Mouse (Mus musculus) small intestine, adult 2 months (tissue): Measurements from ENCODE around the gene Camta1.

Source experiments
- CTCF ChIP-seq: fragments of 200-500 bp; IDR thresholded peaks from 2 replicates; pipeline ENCODE4 v1.5.1; 2012; ENCODE audit warnings: low read depth, mild to moderate bottlenecking, control low read depth, inconsistent platforms, low read length, moderate library complexity, mixed read lengths; ENCODE audit not compliant: insufficient replicate concordance, insufficient read length; ENCODE audit errors: extremely low read depth
- POLR2A ChIP-seq: fragments of 200-500 bp; IDR thresholded peaks from 2 replicates; pipeline ENCODE4 v1.6.1; 2012; ENCODE audit warnings: low read depth, mild to moderate bottlenecking, control low read depth, inconsistent platforms, low read length, moderate library complexity

DNA sequence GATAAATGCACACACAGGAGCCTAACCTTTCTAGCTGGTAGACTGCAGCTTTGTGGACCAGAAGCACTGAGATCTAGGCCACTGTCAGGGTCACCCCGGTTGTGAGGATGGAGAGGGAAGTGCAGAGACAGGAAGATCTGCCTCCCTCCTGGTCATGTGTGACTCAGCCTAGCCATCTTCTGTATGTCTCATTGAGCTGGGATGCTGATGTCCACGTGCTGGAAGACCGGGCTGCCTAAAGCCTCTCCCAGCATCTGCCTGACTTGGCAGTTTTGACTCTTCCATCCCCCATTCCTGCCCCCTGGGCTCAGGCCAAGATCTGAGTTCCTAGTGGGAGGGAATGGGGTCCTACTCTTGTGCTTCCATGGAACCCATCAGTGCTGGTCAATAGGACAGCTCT is 557.7 kb downstream of the Camta1 start:
- TF ChIP-seq POLR2A (no peak), CTCF (no peak)
